Mouse (Mus musculus) ovary, postnatal 36 days (tissue): Measurements from ENCODE around the gene Abcf3.

Source experiments
- DNase-seq: peaks from one replicate; pipeline ENCODE4 v3.0.0; 2022; ENCODE audit warnings: low spot score, mixed read lengths

Abcf3 gene

DNA sequence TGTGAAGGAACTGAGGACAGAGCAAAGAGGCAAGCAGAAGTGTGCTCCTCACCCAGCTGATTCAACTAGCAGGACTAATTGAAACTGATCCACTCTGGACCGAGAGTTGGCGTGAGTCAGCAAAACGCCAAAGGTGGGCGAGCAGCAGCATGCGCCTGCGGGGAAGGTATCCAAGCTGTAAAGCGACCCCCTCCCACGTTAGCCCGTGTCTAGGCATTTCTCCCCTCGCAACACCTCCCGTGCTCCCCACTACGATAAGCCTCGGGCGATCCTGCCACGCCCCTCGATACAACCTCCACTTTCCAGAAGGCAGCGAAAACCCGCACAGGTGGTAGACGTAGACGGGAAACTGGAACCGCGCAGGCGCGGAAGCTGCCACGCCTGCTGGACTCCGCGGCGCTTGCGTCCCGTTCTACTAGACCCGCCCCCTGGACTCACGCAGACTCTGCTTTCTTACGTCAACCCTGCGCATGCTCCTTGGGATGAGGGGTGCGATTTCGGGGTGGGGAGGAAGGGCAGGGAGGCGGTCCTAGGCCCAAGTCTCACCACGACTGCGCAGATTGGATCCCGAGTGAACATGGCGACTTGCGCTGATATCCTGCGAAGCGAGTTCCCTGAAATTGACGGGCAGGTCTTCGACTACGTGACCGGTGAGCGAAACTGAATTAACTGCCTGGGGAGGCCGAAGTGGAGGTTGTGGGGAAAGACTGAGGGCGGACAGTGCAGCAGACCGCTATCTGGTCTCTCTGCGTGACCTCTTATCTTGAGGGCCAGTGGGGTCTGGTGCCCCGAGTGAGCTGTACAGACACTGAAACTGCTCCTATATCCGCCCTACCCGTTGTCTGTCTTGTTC is at the start of gene Abcf3:
Gene Abcf3 (plus strand): TSS at position 482 of the 853 bp plus-strand sequence.
- DNase-seq: peak; percentile 96

DNA sequence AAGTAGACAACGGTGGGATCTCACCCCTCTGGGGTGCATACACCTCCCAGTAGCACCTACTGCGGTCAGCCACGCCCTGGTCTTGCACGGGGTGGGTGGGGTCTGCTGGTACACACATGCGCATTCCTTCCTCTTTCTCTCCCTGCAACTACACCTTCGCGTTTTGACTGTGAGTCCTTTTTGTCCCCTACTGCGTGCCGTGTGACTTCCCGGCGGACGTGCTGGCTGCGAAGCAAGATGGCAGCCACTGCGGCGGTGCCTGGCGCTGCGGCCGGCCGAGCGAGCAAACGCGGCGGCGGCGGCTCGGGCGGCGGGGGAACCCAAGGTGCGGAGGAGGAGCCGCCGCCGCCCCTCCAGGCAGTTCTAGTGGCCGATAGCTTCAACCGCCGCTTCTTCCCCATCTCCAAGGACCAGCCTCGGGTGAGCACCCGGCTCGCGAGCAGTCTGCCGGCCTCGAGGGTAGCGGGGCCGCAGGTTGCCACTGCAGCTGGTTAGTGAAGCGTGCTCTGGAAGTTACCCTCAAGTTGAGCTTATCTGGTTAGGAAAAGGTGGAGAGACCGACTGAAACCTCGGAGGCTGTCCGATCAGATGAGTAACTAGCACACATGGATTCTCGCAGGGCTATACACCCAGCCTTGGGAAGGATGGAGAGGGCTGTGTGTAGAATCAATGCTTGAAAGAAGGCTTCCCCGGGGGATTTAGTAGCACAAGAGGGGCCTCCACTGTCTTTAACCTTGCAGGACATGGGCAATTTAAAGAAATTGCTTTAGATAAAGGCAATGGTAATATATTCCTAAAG is 49.5 kb upstream of the Abcf3 start, which contains the start of gene Eif2b5:
Gene Eif2b5 (plus strand): TSS at position 141 of the 799 bp plus-strand sequence.
- DNase-seq: peak; percentile 91

DNA sequence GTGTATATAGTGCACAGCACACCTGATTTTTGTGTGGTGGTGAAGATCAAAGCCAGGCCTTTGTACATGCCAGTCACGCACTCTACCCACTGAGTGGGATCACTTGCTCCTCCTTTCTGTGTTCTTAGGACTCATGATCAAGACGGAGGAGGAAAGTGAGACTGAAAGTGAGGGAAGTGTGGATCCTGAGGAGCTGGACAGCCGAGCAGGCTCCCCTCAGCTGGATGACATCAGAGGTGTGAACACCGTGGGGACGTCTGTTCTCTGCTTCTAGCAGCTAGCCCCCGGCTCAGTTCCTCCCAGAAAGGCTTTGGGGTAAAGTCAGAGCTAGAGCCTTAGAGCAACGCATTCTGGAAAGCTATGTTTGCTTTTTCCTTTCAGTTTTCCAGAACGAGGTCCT is 42.4 kb upstream of the Abcf3 start:
- DNase-seq: no peak

DNA sequence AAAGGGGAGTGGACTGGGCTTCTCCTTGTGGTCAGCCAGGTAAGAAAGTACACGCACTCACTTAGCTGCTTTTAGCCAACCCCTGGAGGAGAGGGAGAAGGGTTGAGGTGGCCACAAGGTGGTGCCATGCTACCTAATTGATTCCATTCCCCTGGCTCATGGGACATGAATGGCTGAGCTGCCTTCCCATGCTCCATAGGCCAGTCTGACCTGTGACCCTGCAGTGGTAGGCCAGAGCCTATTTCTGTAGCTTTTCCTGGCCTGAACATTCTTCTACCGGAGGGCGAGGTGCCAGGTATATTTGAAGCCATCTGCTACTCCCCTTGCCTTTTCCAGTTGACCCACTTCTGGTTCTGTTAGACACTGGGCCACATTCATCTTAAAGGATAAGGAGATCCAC is 39.0 kb upstream of the Abcf3 start:
- no peak for DNase-seq

DNA sequence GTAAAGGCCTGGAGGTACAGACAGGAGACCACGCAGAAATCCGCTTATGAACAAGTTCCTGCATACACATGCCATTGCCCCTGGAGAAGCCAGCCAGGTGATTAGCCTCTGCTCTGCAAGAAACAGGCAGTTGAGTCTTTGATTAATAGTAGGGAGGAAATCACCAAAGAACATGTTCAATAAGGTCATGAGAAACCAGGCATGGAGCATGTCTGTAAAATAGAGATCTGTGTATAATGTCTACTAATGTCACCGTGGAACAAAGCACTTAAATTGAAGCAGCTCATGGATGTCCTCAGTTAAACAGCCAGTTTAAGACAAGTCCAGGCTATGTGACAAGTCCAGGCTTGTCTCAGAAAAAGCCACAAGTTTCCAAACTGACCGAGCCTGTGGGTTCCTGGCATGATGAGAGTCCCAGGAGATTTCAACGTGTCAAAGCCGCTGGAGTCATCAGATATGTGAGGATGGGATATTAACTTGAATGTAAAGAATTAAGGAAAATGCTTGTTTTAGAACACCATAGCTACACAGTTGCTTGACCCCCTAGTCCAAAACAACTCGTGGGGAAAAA is 37.0 kb upstream of the Abcf3 start:
- DNase-seq: no peak

DNA sequence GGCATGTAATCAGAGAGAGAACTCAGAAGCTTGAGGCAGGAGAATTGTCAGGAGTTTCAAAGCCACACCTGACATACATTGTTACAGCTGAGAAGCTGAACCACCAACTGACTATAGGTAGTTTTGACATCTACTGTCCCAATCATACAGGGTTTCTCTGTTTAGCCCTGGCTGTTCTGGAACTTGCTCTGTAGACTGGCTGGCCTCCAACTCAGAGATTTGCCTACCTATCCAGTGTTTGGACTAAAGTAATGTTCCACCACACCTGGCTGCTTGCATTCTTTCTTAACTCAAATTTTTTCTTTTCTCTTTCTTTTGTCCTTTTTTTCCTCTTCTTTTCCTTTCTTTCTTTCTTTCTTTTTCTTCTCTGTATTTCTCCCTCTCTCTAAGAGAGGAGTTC is 32.3 kb upstream of the Abcf3 start:
- DNase-seq: no peak

DNA sequence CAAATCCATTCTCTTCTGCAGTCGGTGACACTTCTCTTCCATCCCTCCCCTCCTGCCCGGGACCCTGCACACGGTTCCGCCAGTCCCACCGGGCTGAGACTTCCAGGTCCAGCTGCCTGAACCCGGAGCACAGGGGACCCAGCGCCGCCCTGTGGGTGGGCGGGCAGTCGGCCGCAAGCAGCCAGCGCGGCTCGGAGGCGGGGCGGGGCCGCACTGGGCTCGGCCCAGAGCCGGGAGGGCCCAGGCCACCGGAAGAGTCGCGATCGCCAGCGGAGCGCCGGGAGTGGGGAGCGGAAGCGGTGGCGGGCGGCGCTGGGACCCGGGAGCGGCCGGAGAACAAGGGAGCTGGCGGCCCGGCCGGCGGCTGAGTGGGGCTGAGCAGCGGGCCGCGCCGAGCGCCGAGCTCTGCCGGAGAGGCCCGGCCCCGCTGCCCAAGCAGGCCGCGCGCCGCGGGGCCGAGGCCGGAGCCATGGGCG is 31.6 kb upstream of the Abcf3 start, which contains the start of gene Dvl3:
Gene Dvl3 (plus strand): TSS at position 257 of the 476 bp plus-strand sequence.
- peak; percentile 95 for DNase-seq

DNA sequence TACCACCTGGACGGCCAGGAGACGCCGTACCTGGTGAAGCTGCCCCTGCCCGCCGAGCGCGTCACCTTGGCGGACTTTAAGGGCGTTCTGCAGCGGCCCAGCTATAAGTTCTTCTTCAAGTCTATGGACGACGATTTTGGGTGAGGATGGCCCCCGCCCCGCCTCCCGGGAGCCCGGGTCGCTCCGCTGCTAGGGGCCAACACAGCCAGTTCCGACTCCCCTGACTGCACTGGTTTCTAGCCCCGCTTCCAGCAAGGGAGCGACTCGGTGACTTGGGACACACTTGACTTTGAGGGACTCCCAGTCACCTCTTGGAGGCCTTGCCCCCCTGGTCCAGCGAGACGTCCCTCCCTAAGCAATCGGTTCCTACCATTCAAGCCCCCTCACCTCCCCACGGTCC is 31.2 kb upstream of the Abcf3 start:
- no peak for DNase-seq

DNA sequence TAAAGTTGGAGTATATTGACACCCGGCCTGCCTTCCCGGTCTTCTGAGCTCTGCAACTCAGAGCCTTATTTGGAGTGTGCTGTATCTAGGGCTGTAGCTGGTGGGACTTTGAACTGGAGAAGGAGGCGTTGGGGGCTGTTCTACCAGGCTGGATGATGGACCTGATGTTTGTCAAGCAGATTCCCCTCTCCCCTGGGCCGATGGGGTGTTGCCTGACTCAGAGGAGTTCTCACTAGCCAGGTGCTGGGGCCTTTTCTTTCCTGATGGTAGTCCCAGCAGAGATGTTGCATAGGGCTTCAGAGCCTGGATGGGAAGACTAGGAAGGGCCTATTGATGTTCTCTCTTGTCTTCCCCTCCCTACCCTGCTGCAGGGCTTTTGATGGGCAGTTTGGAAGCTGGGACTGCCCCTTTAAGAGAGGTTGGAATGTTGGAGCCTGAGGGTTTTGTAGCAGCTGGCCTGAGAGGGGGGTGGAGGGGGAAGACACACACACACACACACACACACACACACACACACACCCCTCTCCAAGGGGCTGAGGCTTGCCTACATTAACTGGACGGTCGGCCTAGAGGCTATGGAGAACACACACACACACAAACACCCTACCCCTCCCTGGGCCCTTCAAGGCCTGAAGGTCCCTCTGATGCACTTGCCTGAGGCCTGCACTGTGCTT is 30.5 kb upstream of the Abcf3 start:
- DNase-seq: no peak

DNA sequence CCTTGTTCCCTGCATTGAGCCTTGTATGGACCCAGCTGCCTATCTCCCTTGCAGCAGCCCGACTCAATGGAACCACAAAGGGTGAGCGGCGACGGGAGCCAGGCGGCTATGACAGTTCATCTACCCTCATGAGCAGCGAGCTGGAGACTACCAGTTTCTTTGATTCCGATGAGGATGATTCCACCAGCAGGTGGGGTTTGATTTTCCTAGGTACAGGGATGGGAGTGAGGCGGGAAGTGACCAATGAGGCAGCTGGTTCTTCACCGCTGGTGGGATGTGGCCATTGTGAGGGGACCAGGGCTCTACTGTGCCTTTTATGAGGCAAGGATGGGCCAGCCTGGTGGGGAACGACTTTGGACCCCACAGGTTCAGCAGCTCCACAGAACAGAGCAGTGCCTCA is 24.5 kb upstream of the Abcf3 start:
- DNase-seq: no peak

DNA sequence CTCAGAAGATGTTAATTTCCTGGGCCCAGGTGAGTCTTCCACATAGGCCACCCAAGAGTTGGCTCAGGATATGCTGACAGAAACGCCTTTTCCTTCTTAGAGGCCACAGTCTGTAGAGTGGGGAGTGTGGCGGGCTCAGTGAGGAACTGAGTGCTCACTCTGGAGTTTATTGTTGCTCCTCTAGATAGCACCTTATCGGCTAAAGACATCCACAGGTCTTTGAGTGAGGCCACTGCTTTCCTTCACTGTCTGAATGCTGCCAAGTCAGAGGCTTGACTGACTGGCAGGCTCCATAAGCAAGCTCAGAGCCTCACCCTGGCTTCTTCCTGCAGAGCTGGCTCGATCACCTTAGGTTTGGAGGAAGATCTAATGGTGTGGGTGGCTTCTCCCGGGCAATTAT is 19.6 kb upstream of the Abcf3 start:
- DNase-seq: no peak

DNA sequence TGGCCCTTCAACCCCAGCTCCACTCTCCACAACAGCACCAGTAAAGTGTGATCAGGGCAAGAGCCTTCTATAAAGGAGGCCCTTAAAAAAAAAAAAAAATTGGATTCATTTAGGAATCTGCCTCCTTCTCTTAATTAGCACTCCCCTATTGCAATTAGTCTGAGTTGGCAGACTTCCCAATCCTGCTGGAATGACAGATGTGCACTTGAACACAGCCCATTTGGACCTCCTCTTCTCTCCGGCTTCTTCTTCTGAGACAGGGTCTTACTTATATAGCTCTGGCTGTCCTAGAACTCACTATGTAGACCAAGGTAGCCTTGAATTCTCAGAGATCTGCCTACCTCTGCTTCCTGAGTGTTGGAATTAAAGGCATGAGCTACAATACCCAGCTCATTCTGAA is 19.0 kb upstream of the Abcf3 start:
- no peak for DNase-seq

DNA sequence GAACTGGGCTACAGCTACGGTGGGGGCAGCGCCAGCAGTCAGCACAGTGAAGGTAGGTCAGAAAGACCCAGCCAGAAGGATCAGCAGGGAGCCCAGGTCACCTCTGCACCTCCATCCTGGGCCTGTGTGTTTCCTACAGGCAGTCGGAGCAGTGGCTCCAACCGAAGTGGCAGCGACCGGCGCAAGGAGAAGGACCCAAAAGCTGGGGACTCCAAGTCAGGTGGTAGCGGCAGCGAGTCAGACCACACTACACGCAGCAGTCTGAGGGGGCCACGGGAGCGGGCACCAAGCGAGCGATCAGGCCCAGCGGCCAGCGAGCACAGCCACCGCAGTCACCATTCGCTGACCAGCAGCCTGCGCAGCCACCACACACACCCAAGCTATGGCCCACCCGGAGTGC is 17.4 kb upstream of the Abcf3 start:
- no peak for DNase-seq

DNA sequence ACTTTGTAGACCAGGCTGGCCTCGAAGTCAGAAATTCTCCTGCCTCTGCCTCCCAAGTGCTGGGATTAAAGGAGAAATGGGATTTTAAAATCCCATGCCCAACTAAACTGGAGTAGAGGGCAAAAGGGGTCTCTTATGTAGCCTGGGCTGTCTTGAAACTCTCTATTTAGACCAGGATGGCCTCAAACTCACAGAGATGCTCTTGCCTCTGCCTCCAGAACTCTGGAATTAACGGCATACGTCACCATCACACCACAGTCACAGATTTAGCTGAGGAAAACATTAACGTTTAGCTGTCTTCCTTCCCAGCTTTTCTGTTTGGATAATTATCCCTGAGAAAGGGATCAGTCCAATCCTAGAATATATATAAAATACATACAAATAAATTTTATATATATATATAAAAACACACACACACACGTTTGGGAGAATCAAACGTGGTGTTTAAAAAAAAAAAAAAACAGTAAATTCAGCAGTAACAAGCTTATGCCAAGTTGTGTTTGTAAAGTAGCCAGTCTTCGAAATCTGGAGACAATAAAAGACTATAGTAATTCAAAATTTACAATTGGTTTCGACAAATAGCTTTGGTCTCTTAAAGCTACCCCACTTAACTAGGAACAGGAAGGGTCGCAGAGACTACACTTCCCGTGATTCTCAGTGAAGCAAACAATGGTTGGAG is 13.6 kb upstream of the Abcf3 start:
- no peak for DNase-seq

DNA sequence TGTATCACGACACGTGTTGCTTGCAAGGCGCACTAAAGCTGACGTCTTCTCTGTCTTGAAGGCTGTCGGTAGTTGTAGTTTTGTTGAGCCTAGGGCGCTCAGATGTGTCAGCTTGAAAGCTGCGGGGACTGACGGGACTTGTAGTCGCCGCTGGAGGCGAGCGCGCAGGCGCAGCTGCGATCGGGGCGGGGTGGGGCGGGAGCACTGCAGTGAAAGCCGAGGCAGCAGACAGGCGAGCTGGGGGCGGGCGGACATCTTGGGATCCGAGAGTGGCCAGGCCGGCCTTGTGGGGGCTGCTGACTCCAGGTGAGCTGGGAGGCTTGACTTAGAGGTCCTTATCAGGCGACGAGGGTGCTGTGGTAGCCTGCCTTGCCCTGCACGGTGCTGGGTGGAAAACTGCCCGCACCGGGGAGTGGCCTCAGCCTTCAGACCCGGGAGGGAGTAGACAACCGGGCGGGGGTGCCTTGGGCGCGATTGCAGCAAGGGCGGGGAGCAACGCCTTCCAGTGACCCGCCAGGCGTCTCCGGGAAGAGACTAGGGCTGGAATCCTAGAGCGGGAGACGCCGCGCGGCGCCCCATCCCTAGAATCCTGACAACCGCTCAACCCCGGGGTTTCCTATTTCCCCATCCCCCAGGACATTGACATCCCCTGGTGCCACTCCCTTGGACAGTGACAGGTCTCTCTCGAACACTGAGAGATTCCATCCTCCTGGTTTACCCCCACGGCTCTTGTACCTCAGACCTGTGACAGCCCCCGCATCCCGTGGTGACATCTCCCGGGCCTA is 12.9 kb upstream of the Abcf3 start, which contains the start of gene Ap2m1:
Gene Ap2m1 (plus strand): TSS at position 183 of the 785 bp plus-strand sequence.
- DNase-seq: peak; percentile 90

DNA sequence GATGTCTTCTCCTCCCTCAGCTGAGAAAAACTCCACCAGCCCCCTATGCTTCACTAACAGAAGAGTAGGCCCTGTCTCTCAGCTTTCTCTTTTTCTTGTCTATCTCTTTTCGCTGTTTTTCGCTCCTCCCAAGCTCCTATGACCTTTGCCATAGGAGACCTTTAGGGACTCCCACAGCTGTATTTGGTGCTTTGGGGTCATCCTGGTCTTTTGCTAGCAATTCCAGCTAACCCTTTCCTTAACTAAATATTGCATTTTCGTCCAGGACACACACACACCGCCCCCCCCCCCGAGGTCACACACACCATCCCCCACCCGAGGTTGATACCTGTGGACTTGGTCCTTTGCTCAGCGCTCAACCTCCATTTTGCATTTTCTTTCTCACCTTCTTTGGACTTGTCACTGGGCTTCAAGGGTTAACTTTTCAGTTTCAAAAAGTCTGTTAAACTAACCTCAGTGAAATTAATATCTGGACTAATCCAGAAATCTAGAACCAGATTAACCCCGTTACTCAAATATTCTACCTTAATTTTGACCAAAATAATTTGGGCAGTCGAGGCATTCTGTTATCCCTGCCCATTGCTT is 12.2 kb upstream of the Abcf3 start:
- no peak for DNase-seq

DNA sequence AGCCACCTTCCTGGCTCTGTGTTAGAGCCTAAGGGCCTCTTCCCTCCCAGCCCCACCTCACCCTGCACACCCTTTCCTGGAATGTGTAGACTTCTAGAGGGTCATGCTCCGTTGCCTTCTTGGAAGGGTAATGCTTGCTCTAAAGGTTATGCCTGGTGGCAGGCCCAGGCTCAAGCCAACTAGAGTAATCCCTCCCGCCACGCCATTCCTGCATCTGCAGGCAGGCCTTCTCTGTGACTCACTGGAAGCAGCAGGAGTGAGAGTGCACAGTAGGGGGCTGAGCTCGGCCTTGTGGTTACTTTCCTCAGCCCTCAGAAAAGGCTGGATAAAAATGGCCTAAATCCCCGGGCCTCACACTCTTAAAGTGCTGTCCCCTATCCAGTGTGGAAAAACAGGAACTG is 11.3 kb upstream of the Abcf3 start:
- no peak for DNase-seq

DNA sequence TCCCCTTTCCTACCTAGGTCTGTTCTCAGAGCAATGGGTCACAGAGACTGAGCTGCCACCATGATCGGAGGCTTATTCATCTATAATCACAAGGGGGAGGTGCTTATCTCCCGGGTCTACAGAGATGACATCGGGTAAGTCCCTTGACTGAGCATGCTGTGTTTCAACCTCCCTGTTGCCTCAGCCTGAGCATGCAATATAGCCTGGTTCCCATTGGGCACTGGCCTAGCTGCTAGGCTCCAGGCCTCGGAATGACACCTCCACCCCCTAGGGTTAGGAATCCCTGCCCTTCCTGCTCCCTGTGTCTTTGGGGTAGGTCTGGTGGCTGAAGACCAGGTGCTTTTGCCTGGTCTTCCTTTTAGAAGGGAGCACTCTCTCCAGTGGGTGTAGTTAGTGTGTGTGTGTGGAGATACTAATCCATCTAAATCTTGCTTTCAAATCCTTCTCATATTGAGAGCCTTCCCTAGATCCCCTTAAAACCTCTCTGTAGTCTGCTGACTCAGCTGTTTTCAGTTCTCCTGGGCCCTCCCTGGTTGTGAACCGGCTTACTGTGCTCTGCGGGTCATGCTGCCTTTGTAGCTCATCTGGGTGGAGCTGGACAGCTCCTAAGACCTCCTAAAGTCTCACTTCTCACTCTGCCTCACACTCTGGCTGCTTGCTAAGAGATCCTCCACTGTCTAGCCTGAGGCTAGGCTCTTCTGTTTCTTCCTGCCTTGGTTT is 10.6 kb upstream of the Abcf3 start:
- no peak for DNase-seq

DNA sequence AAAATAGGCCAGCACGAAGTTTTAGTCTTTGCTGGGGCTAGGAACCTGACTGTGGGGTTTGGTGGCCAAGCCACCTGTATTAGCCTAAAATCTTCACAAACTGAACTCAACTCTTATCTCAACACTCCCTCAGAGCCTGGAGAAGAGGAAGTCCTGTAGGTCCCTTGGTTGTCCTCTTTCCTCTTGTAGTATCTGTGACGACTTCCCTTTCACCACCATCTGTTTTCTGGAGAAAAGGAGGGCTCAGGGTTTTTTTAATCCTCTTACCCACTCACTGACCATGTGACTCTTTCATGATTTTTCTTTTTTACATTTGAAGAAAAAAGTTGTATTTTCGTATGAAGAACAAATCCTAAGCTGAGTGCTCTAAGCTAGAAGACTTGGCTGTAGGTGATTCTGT is 8.7 kb upstream of the Abcf3 start:
- DNase-seq: no peak

DNA sequence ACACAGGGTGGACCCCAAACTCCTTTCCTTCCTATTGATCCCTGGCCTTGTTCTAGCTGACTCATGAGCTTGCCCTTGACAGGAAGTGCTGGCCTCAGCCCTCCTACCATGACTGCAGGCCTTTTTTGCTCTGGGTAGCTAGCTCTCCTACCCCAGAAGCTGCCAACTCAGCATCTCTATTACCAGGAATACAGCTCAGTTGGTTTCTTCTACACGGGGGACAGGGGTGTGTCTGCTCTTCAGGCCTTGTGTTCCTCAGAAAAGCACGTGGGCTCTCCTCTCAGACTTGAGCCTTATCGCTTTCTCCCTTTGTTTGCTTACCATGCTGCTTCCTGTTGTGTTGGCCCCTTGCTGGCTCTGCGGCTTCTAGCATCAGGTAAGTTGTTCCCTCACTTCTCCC is 7.9 kb upstream of the Abcf3 start:
- DNase-seq: no peak
